Mouse (Mus musculus) heart, embryonic 14.5 days (tissue): Measurements from ENCODE around the gene Gcnt2. TPM values are rescaled to one million over a fixed set of nuclear protein-coding genes. Genes with fewer than 3 reads are reported as not detected.

Experiments used
- ATAC-seq: fragments of 200-750 bp; cut with Nextera tagmentation; 2 replicates; pipeline ENCODE4 v1.8.0; 2017; ENCODE audit warnings: low read depth, moderate TSS enrichment; ENCODE audit not compliant: insufficient number of reproducible peaks, insufficient read depth, low FRiP score
- H3K27ac ChIP-seq, 2 experiments: fragments of 200-500 bp in 1 of 2; fragments of 300-500 bp in 1 of 2; sonication (generic) in 1 of 2; replicated peaks in 1 of 2; 2 replicates each; pipeline ENCODE4 v1.5.1; 2012 to 2014; ENCODE audit warnings: low read depth in 2 of 2, low read length in 2 of 2, control low read depth in 1 of 2, mild to moderate bottlenecking in 1 of 2, mixed read lengths in 1 of 2; ENCODE audit not compliant: control insufficient read depth in 1 of 2, insufficient read depth in 1 of 2
- H3K27me3 ChIP-seq: fragments of 300-500 bp; sonication (generic); 2 replicates; pipeline ENCODE4 v1.6.1; 2014; ENCODE audit warnings: mild to moderate bottlenecking, low read length, control low read depth; ENCODE audit not compliant: control insufficient read depth, insufficient read depth
- H3K36me3 ChIP-seq: fragments of 300-500 bp; sonication (generic); 2 replicates; pipeline ENCODE4 v1.6.1; 2014; ENCODE audit warnings: mild to moderate bottlenecking, control low read depth, low read length, mixed read lengths; ENCODE audit not compliant: control insufficient read depth, insufficient read depth
- H3K4me1 ChIP-seq, 2 experiments: fragments of 200-500 bp in 1 of 2; fragments of 300-500 bp in 1 of 2; sonication (generic) in 1 of 2; 2 replicates each; pipeline ENCODE4 v1.6.1; 2012 to 2014; ENCODE audit warnings: low read length in 2 of 2, control low read depth in 1 of 2, mixed read lengths in 1 of 2; ENCODE audit not compliant: control insufficient read depth in 2 of 2, insufficient read depth in 2 of 2
- H3K4me2 ChIP-seq: fragments of 300-500 bp; sonication (generic); 2 replicates; pipeline ENCODE4 v1.6.1; 2014; ENCODE audit warnings: mild to moderate bottlenecking, low read length
- H3K4me3 ChIP-seq, 2 experiments: fragments of 200-500 bp in 1 of 2; fragments of 300-500 bp in 1 of 2; sonication (generic) in 1 of 2; 2 replicates each; pipeline ENCODE4 v1.5.1; 2012 to 2014; ENCODE audit warnings: low read length in 2 of 2, mild to moderate bottlenecking in 2 of 2, control low read depth in 1 of 2, low read depth in 1 of 2, moderate library complexity in 1 of 2; ENCODE audit not compliant: control insufficient read depth in 1 of 2, insufficient read depth in 1 of 2
- H3K9ac ChIP-seq: fragments of 300-500 bp; sonication (generic); 2 replicates; pipeline ENCODE4 v1.6.1; 2014; ENCODE audit warnings: mild to moderate bottlenecking, low read length
- H3K9me3 ChIP-seq: fragments of 300-500 bp; sonication (generic); 2 replicates; pipeline ENCODE4 v1.6.1; 2016; ENCODE audit warnings: low read length, control low read depth; ENCODE audit not compliant: control insufficient read depth
- WGBS: fragments of 180-500 bp; shearing (Covaris S2); extraction: QIAGEN DNeasy Blood & Tissue Kit; methylation state at CpG from one replicate; pipeline ENCODE4 v1.1.7; 2014; 5-methylcytosine and 5-hydroxymethylcytosine counted together
- polyA plus RNA-seq: library from polyadenylated mRNA; unstranded; fragments of >200 nt; fragmentation: Nextera tagmentation; extraction: Ambion mirVana; gene quantifications from 2 replicates; pipeline ENCODE4 v1.2.1, GENCODE M21; 2014

The Gcnt2 gene
- polyA plus RNA-seq, 1 experiment from 2014 or later, result 4.8 TPM

DNA sequence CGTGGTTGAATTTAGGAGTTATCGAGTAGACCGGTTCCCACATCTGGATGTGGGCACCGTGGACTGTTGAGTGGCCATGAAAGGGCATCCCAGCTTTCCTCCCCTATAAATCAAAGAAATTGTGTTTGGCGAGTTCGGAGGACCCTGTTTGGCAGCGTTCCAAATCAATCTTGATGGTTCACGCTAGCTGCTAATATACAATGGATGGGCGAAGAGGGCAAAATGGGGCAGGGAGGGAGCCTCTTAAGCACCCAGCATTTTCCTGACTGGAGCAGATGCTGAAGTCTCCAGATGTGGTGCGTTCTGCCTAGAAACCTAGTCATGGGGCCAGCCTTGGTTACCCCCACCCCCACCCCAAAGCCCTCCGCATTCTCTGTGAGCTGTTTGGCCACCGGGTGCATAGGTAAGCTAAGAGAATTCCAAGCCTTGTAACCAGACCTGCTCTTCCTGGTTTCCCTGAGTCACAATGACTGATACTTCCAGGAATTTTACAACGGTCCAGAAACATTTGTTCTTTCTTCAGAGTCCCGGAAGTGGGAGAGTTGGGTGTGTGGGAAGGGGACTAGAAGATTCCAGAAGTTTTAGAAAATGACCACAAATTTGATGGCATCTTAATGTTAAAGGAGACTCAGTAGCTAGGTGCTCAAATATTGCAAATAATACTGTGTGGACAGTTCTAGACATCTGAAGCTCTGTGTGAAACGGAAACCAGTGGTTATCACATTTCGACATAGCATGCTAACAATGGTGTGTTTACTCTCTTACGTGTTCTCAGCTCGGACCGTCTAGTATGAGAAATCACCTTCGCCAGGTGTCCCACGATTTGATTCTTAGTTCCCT is 57.0 kb downstream of the Gcnt2 start:
- no peaks in the 10 kb centered on the region for H3K27me3 ChIP-seq
- no peak for ATAC-seq
- peak overlapping the region; percentile 74 for H3K9ac ChIP-seq
- peak overlapping the region; percentile 99 for H3K4me2 ChIP-seq
- H3K36me3 ChIP-seq, result no peaks in the 10 kb centered on the region
- 10% methylated on average over 21 of the region's 21 CpGs for WGBS
- H3K9me3 ChIP-seq, result no peaks in the 10 kb centered on the region
- no peak overlapping the region for H3K27ac ChIP-seq
- peak overlapping the region; percentile 54 to 63; a peak in 3 of 4 replicates for H3K4me3 ChIP-seq
- peaks cover 14 to 26% of the 10 kb centered on the region in 2 experiments; a peak in 3 of 4 replicates for H3K4me1 ChIP-seq

DNA sequence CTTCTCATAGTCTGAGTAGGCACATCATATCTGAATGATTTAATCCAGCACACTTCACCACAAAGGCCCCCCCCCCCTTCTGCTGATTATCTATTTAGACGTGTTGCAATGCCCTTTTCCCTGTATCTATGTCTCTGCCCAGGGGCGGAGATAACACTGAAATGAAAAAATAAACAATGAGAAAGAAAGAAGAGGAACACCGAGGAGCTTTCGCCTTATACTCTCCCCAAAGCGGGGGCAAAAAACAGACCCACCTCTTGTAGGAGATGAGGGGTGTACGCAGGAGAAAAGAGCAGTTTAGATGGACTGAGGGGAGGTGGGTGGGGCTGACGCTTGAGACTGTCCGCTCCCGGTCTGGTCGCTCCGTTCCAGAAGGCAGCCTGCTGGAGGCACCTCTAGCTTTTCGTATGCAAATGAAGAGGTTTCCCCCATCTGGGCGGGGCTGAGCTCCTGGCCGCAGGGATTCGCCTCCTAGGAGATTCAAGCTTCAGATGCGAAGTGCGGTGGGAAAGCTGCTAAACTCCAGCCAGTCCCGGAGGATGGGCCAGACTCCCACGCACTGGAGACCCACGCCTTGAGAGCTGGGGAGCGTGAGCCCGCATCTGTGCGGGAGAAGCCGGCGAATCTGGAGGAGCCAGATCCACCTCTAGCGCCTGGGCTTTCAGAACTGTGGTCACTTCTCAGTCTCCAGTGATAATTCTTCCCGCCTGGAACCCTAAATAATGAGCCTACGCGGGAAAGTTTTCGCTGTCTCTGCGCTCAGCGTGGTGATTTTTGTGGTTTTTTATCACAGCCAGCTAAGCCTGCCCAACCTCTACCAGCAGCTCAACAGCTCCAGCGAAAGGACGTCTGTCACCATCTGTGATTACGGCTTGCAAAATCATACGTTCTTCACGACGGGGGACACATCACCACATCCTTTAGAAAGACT is 57.9 kb downstream of the Gcnt2 start:
- Histone ChIP-seq H3K4me1 (peaks cover 14 to 26% of the 10 kb centered on the region in 2 experiments; a peak in 3 of 4 replicates), H3K4me2 (peak overlapping the region; percentile 99), H3K4me3 (peak overlapping the region; percentile 54 to 63), H3K9ac (peak overlapping the region; percentile 74), H3K27me3 (no peaks in the 10 kb centered on the region), H3K36me3 (no peaks in the 10 kb centered on the region), H3K27ac (no peak overlapping the region), H3K9me3 (no peaks in the 10 kb centered on the region)
- WGBS, result under 1% methylated on average over 38 of the region's 38 CpGs
- 0 out of 2 replicates have a peak, but pooled peaks have one; percentile 40 for ATAC-seq

DNA sequence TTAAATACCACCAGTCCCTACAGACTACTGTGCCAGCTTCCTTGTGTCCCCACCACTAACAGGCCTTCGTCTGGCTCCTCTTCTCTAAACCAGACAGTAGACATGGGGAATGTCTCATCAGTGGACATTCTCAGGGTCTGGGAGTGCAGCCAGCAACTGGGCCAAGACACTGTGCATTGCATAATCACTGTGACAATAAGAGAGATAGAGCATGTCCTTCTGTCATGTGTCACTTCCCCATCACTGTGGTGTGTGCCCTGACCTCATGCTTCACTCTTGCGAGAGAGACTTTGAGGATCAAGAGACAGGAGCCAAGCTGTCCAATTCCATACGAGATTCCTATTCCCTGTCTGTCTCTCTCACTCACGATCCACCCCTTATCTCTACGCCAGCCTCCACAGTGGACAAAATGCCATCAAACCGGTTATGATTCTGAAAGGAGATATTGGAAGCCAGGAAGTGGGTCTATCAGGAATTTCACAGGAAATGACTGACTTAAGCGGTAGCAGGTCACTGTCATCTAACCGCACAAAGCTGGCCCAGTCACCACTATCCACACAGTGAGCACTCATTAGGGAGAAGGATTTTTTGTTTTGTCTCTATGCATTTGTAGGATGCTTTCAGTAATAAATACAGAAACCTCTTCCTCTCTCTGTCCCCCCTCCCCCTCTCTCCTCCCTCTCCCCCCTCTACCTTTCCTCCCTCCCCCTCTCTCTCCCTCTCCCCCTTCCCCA is 61.9 kb downstream of the Gcnt2 start:
- no peaks in the 10 kb centered on the region for H3K36me3 ChIP-seq
- peak; percentile 45; the same call in 1 of the 2 replicates for ATAC-seq
- H3K9me3 ChIP-seq, result no peaks in the 10 kb centered on the region
- peaks cover 10 to 22% of the 10 kb centered on the region in 2 experiments; a peak in 3 of 4 replicates for H3K4me1 ChIP-seq
- no peak overlapping the region for H3K9ac ChIP-seq
- no peak overlapping the region for H3K4me2 ChIP-seq
- H3K27ac ChIP-seq, result no peak overlapping the region
- H3K4me3 ChIP-seq, result no peak overlapping the region
- H3K27me3 ChIP-seq, result no peaks in the 10 kb centered on the region
- 45% methylated on average over 8 of the region's 8 CpGs for WGBS

DNA sequence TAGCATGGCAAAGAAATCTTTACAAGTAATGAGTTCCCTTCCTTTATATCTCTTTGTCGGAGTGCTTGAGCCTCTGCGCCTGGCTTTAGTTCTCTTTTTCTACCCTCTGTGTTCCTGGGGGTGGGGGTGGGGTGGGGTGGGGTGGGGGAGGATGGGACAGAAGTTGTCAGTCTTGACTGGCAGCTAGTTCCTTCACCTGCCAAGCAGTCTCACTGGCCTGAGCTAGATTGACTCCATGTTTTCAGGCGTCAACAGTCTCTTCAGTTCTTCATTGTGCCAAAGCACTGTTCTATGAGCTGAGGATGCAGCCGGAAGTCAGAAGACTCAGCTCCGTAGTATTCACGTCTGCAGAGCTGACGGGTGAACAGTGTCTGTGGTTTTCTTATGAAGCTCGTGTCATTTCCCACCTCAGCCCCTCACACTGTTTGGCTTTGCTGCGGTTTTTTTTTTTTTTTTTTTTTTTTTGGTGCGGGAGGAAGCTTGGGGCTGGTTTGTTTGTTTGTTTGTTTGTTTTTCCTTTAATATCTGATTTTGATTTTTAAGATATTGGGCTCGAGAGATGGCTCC is 62.8 kb downstream of the Gcnt2 start:
- Histone ChIP-seq H3K36me3 (no peaks in the 10 kb centered on the region), H3K27me3 (no peaks in the 10 kb centered on the region), H3K4me2 (no peak overlapping the region), H3K9me3 (no peaks in the 10 kb centered on the region), H3K9ac (no peak overlapping the region), H3K4me3 (no peak overlapping the region), H3K4me1 (peaks cover 8 to 15% of the 10 kb centered on the region in 2 experiments; a peak in 3 of 4 replicates), H3K27ac (no peak overlapping the region)
- no peak for ATAC-seq
- 80% methylated on average over 11 of the region's 11 CpGs for WGBS

DNA sequence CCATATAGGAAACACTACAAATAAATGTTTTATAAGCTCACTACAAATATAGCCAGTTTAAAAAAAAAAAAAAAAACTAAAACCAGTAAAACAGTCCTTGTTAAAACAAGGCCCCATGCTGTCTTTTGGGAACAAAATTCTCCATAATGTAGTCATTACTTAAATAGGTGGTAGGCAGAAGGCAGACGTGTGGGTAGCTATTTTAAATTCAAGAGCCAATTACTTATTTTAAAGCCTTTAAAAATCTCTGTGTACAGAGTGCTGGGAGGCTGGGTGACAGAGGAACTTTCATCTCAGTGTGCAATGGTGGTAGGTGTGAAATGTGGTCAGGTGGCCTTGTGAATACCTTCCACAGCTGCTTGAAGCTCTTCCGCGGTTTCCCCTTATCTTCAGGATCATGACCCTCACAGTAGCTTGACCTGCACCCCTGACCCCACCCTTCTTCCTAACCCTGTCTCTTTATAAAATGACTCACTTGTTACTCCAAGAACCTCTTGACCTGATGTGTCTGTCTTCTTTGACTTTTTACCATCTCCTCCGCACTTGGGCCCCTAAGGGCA is 64.3 kb downstream of the Gcnt2 start:
- Histone ChIP-seq H3K36me3 (no peaks in the 10 kb centered on the region), H3K9me3 (no peaks in the 10 kb centered on the region), H3K4me1 (peaks cover 2 to 6% of the 10 kb centered on the region in 2 experiments; a peak in 3 of 4 replicates), H3K27me3 (no peaks in the 10 kb centered on the region), H3K4me3 (no peak overlapping the region), H3K27ac (no peak overlapping the region), H3K9ac (no peak overlapping the region), H3K4me2 (no peak overlapping the region)
- 57% methylated on average over 4 of the region's 4 CpGs for WGBS
- no peak for ATAC-seq

DNA sequence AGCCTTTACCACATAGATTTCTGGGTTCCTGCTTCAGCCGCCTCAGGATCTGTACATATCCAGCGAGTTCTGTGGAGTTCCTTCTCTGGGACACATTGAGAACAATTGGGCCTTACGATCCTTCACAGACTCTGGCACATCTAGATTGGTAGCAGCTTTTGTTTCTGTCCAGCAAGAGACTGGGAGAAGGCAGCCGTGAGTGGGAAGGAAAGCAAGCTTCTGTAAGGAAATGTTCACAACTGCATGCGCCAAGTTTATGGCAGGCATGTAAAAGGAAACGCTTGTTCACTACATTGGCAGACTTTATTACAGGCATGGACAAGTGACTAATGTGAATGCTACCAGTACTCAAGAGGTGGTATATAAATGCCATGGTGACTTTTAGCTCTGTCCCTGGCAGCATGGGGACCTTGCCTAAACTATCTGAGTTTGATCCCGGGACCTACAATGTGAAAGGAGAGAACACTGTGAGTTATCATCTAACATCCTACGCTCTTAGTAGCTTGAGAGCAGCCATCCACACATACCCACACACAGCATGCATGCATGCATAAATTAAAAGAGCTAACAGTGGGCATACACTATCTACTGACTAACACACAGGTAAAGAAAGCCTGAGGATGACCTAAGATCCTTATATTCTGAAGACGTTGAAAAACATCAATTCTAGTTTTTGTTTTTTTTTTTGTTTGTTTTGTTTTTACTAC is 68.8 kb downstream of the Gcnt2 start:
- Histone ChIP-seq H3K9me3 (no peaks in the 10 kb centered on the region), H3K9ac (no peak overlapping the region; the same call in 1 of the 2 replicates), H3K27me3 (no peaks in the 10 kb centered on the region), H3K27ac (peak overlapping the region in 1 of 2 experiments; percentile 50; a peak in 1 of 4 replicates), H3K4me3 (no peak overlapping the region), H3K36me3 (no peaks in the 10 kb centered on the region), H3K4me1 (peaks cover 0 to 7% of the 10 kb centered on the region in 2 experiments; a peak in 2 of 4 replicates), H3K4me2 (no peak overlapping the region)
- ATAC-seq, result no peak
- WGBS, result 76% methylated on average over 9 of the region's 9 CpGs
